Mouse (Mus musculus): ENCODE results near the gene Prkcb. TPM values are rescaled to one million over a fixed set of nuclear protein-coding genes. Genes with fewer than 3 reads are reported as not detected.

The Prkcb gene
- polyA plus RNA-seq, 1 experiment from 2014 or later, result 4.6 TPM

- 91% methylated on average over 9 of the region's 9 CpGs for WGBS
- no peak overlapping the region for H3K27ac ChIP-seq
- no peak for DNase-seq (ENCODE audit: extremely low spot score, low spot score)
- H3K27me3 ChIP-seq (ENCODE audit: poor library complexity, severe bottlenecking), result no peaks in the 10 kb centered on the region
- H3K4me3 ChIP-seq, result no peak overlapping the region
- no peaks in the 10 kb centered on the region for H3K9me3 ChIP-seq
- no peaks in the 10 kb centered on the region for H3K4me1 ChIP-seq
- H3K36me3 ChIP-seq (replicated peaks), result no peaks in the 10 kb centered on the region
Observed at GRCm38 (mm10) chr7:122499743-122500597, 211.4 kb downstream of the Prkcb start.

GRCm38 (mm10) chr7:122506467-122506866, 217.9 kb downstream of the Prkcb start:
- Histone ChIP-seq H3K4me3 (no peak overlapping the region), H3K27me3 (ENCODE audit: poor library complexity, severe bottlenecking) (no peaks in the 10 kb centered on the region), H3K9me3 (no peaks in the 10 kb centered on the region), H3K4me1 (no peaks in the 10 kb centered on the region), H3K27ac (no peak overlapping the region), H3K36me3 (replicated peaks) (no peaks in the 10 kb centered on the region)
- 95% methylated on average over 2 of the region's 2 CpGs for WGBS
- no peak for DNase-seq (ENCODE audit: extremely low spot score, low spot score)

GRCm38 (mm10) chr7:122509903-122510302, 221.4 kb downstream of the Prkcb start:
- WGBS, result 75% methylated on average over 7 of the region's 7 CpGs
- Histone ChIP-seq H3K4me3 (no peak overlapping the region), H3K27ac (no peak overlapping the region), H3K4me1 (no peaks in the 10 kb centered on the region), H3K36me3 (replicated peaks) (no peaks in the 10 kb centered on the region), H3K27me3 (ENCODE audit: poor library complexity, severe bottlenecking) (no peaks in the 10 kb centered on the region), H3K9me3 (no peaks in the 10 kb centered on the region)
- DNase-seq (ENCODE audit: extremely low spot score, low spot score), result no peak

- WGBS, result 94% methylated on average over 13 of the region's 13 CpGs
- Histone ChIP-seq H3K27ac (no peak overlapping the region), H3K27me3 (ENCODE audit: poor library complexity, severe bottlenecking) (no peaks in the 10 kb centered on the region), H3K4me3 (no peak overlapping the region), H3K4me1 (no peaks in the 10 kb centered on the region), H3K9me3 (no peaks in the 10 kb centered on the region), H3K36me3 (replicated peaks) (no peaks in the 10 kb centered on the region)
- no peak for DNase-seq (ENCODE audit: extremely low spot score, low spot score)
Observed at GRCm38 (mm10) chr7:122512430-122512966, 223.9 kb downstream of the Prkcb start.

GRCm38 (mm10) chr7:122520850-122521638, 232.5 kb downstream of the Prkcb start:
- Histone ChIP-seq H3K9me3 (no peaks in the 10 kb centered on the region), H3K4me3 (no peak overlapping the region), H3K27me3 (ENCODE audit: poor library complexity, severe bottlenecking) (no peaks in the 10 kb centered on the region), H3K27ac (peak overlapping the region; percentile 67), H3K36me3 (replicated peaks) (no peaks in the 10 kb centered on the region), H3K4me1 (peaks cover 18% of the 10 kb centered on the region)
- WGBS, result 29% methylated on average over 7 of the region's 7 CpGs
- DNase-seq (ENCODE audit: extremely low spot score, low spot score), result no peak

- WGBS, result 92% methylated on average over 11 of the region's 11 CpGs
- H3K27me3 ChIP-seq (ENCODE audit: poor library complexity, severe bottlenecking), result no peaks in the 10 kb centered on the region
- H3K36me3 ChIP-seq (replicated peaks), result no peaks in the 10 kb centered on the region
- H3K27ac ChIP-seq, result no peak overlapping the region
- H3K4me1 ChIP-seq, result peaks cover 15% of the 10 kb centered on the region
- H3K4me3 ChIP-seq, result no peak overlapping the region
- DNase-seq (ENCODE audit: extremely low spot score, low spot score), result no peak
- H3K9me3 ChIP-seq, result no peaks in the 10 kb centered on the region
Observed at GRCm38 (mm10) chr7:122528201-122528600, 239.7 kb downstream of the Prkcb start.

GRCm38 (mm10) chr7:122528646-122529045, 240.1 kb downstream of the Prkcb start:
- no peak for DNase-seq (ENCODE audit: extremely low spot score, low spot score)

GRCm38 (mm10) chr7:122533566-122534360, 245.2 kb downstream of the Prkcb start:
- Histone ChIP-seq H3K27ac (no peak overlapping the region), H3K27me3 (ENCODE audit: poor library complexity, severe bottlenecking) (no peaks in the 10 kb centered on the region), H3K9me3 (no peaks in the 10 kb centered on the region), H3K4me1 (peaks cover 15% of the 10 kb centered on the region), H3K4me3 (no peak overlapping the region), H3K36me3 (replicated peaks) (no peaks in the 10 kb centered on the region)
- WGBS, result 92% methylated on average over 9 of the region's 9 CpGs
- DNase-seq (ENCODE audit: extremely low spot score, low spot score), result no peak

More at GRCm38 (mm10) chr7:122528646-122529045, 240.1 kb downstream of the Prkcb start:
- H3K27me3 ChIP-seq (ENCODE audit: poor library complexity, severe bottlenecking), result no peaks in the 10 kb centered on the region
- no peaks in the 10 kb centered on the region for H3K36me3 ChIP-seq (replicated peaks)
- peaks cover 15% of the 10 kb centered on the region for H3K4me1 ChIP-seq
- no peak overlapping the region for H3K27ac ChIP-seq
- 92% methylated on average over 5 of the region's 5 CpGs for WGBS
- no peak overlapping the region for H3K4me3 ChIP-seq
- H3K9me3 ChIP-seq, result no peaks in the 10 kb centered on the region

GRCm38 (mm10) chr7:122544616-122545015, 256.1 kb downstream of the Prkcb start:
- DNase-seq (ENCODE audit: extremely low spot score, low spot score), result no peak
- peaks cover 14% of the 10 kb centered on the region for H3K4me1 ChIP-seq
- H3K4me3 ChIP-seq, result no peak overlapping the region
- no peaks in the 10 kb centered on the region for H3K9me3 ChIP-seq
- H3K27me3 ChIP-seq (ENCODE audit: poor library complexity, severe bottlenecking), result no peaks in the 10 kb centered on the region
- 88% methylated on average over 3 of the region's 3 CpGs for WGBS
- no peak overlapping the region for H3K27ac ChIP-seq
- H3K36me3 ChIP-seq (replicated peaks), result no peaks in the 10 kb centered on the region

GRCm38 (mm10) chr7:122556575-122557140, 268.1 kb downstream of the Prkcb start:
- H3K4me3 ChIP-seq, result no peak overlapping the region
- H3K27me3 ChIP-seq (ENCODE audit: poor library complexity, severe bottlenecking), result peaks cover 20% of the 10 kb centered on the region
- peaks cover 44% of the 10 kb centered on the region for H3K4me1 ChIP-seq
- no peak for DNase-seq (ENCODE audit: extremely low spot score, low spot score)
- H3K36me3 ChIP-seq (replicated peaks), result no peaks in the 10 kb centered on the region
- no peaks in the 10 kb centered on the region for H3K9me3 ChIP-seq
- WGBS, result 49% methylated on average over 6 of the region's 6 CpGs
- no peak overlapping the region for H3K27ac ChIP-seq

GRCm38 (mm10) chr7:122558085-122558811, 269.7 kb downstream of the Prkcb start:
- 32% methylated on average over 7 of the region's 7 CpGs for WGBS
- Histone ChIP-seq H3K4me1 (peaks cover 48% of the 10 kb centered on the region), H3K4me3 (no peak overlapping the region), H3K36me3 (replicated peaks) (no peaks in the 10 kb centered on the region), H3K27ac (peak overlapping the region; percentile 72), H3K27me3 (ENCODE audit: poor library complexity, severe bottlenecking) (peaks cover 20% of the 10 kb centered on the region), H3K9me3 (no peaks in the 10 kb centered on the region)
- DNase-seq (ENCODE audit: extremely low spot score, low spot score), result peak; percentile 17

Data from forebrain, embryonic 10.5 days (tissue).